Mouse (Mus musculus) left cerebral cortex, postnatal 36 days (tissue): ENCODE measurements at regions not wholly inside any gene's neighbourhood (a gene's known extent, or its start where the extent isn't known, plus 50 kb on each side); places are given as distances from the start of the nearest gene placed in this dataset.

Experiments used
- DNase-seq, 2 experiments: peaks; one replicate each; pipeline ENCODE4 v3.0.0; 2021 to 2022; ENCODE audit warnings: low spot score in 2 of 2, mixed read lengths in 1 of 2
- intact Hi-C: fragments of 180-260 bp; cut with DNase I; formaldehyde crosslinking; loops from one replicate; pipeline ENCODE4 v1.15.1; 2025

- intact Hi-C loops = no loop called here
- no peak for DNase-seq
Measured at GRCm38 (mm10) chr9:94395215-94395614, 142.7 kb downstream of the 1190002N15Rik start.

GRCm38 (mm10) chr9:94386190-94386589, 151.7 kb downstream of the 1190002N15Rik start:
- intact Hi-C loops = no loop called here

GRCm38 (mm10) chr9:94382293-94382692, 155.6 kb downstream of the 1190002N15Rik start:
- intact Hi-C loops = no loop called here
- no peak for DNase-seq

More at GRCm38 (mm10) chr9:94386190-94386589, 151.7 kb downstream of the 1190002N15Rik start:
- DNase-seq = no peak

GRCm38 (mm10) chr9:94378835-94379234, 159.0 kb downstream of the 1190002N15Rik start:
- DNase-seq = no peak
- intact Hi-C loops = no loop called here

GRCm38 (mm10) chr9:94378291-94378690, 159.6 kb downstream of the 1190002N15Rik start:
- DNase-seq = no peak
- intact Hi-C loops = no loop called here

GRCm38 (mm10) chr9:94377346-94378039, 160.4 kb downstream of the 1190002N15Rik start:
- intact Hi-C loops = no loop called here
- peak; percentile 9 to 22 for DNase-seq

GRCm38 (mm10) chr9:94370976-94371375, 166.9 kb downstream of the 1190002N15Rik start:
- no peak for DNase-seq
- intact Hi-C loops = no loop called here

- intact Hi-C loops = no loop called here
- DNase-seq = no peak
Measured at GRCm38 (mm10) chr9:94368231-94368936, 169.5 kb downstream of the 1190002N15Rik start.

- intact Hi-C loops = no loop called here
- DNase-seq = no peak
Measured at GRCm38 (mm10) chr9:94361877-94362697, 175.8 kb downstream of the 1190002N15Rik start.

GRCm38 (mm10) chr9:94361011-94361410, 176.9 kb downstream of the 1190002N15Rik start:
- no peak for DNase-seq
- intact Hi-C loops = no loop called here

- no peak for DNase-seq
- intact Hi-C loops = no loop called here
Measured at GRCm38 (mm10) chr9:94358150-94358549, 179.7 kb downstream of the 1190002N15Rik start.

GRCm38 (mm10) chr9:94342011-94342410, 195.9 kb downstream of the 1190002N15Rik start:
- DNase-seq = no peak
- intact Hi-C loops = no loop called here

- DNase-seq = no peak
- intact Hi-C loops = no loop called here
Measured at GRCm38 (mm10) chr9:94341531-94341930, 196.3 kb downstream of the 1190002N15Rik start.

GRCm38 (mm10) chr9:94333450-94333849, 204.4 kb downstream of the 1190002N15Rik start:
- intact Hi-C loops = no loop called here
- DNase-seq = no peak

- intact Hi-C loops = no loop called here
- no peak for DNase-seq
Measured at GRCm38 (mm10) chr9:94323011-94323410, 214.9 kb downstream of the 1190002N15Rik start.

GRCm38 (mm10) chr9:94302575-94302974, 235.3 kb downstream of the 1190002N15Rik start:
- no peak for DNase-seq
- intact Hi-C loops = no loop called here

- DNase-seq = no peak
- intact Hi-C loops = no loop called here
Measured at GRCm38 (mm10) chr9:94301896-94302295, 236.0 kb downstream of the 1190002N15Rik start.

- intact Hi-C loops = no loop called here
- no peak for DNase-seq
Measured at GRCm38 (mm10) chr9:94295431-94295830, 242.4 kb downstream of the 1190002N15Rik start.

- DNase-seq = no peak
- intact Hi-C loops = no loop called here
Measured at GRCm38 (mm10) chr9:94292147-94292546, 245.7 kb downstream of the 1190002N15Rik start.

GRCm38 (mm10) chr9:94289546-94289945, 248.3 kb downstream of the 1190002N15Rik start:
- intact Hi-C loops = no loop called here
- DNase-seq = no peak
